Mouse (Mus musculus) liver, embryonic 14.5 days (tissue): ENCODE measurements around the gene Fkbp1a. TPM values are rescaled to one million over a fixed set of nuclear protein-coding genes. Genes with fewer than 3 reads are reported as not detected.

Experiments
- ATAC-seq: fragments of 200-750 bp; cut with Nextera tagmentation; 2 replicates; pipeline ENCODE4 v1.8.0; 2017; ENCODE audit warnings: moderate number of reproducible peaks, mild to moderate bottlenecking, moderate library complexity; ENCODE audit not compliant: insufficient read depth
- DNase-seq, 3 experiments: peaks; one replicate each; pipeline ENCODE4 v3.0.0-alpha.2; 2012 to 2013; ENCODE audit warnings: low read depth in 3 of 3, low spot score in 3 of 3
- H3K27ac ChIP-seq: fragments of 300-500 bp; sonication (generic); 2 replicates; pipeline ENCODE4 v1.5.1; 2014; ENCODE audit warnings: moderate library complexity, mild to moderate bottlenecking, control low read depth, inconsistent platforms
- H3K27me3 ChIP-seq: fragments of 300-500 bp; sonication (generic); 2 replicates; pipeline ENCODE4 v1.6.1; 2014; ENCODE audit warnings: mild to moderate bottlenecking, low read length, moderate library complexity; ENCODE audit not compliant: control insufficient read depth, insufficient read depth
- H3K36me3 ChIP-seq: fragments of 300-500 bp; sonication (generic); replicated peaks from 2 replicates; pipeline ENCODE4 v1.6.1; 2014; ENCODE audit warnings: low read depth; ENCODE audit not compliant: control insufficient read depth, insufficient read depth
- H3K4me1 ChIP-seq, 2 experiments: fragments of 200-500 bp in 1 of 2; fragments of 300-500 bp in 1 of 2; sonication (generic) in 1 of 2; replicated peaks; 2 replicates each; pipeline ENCODE4 v1.6.1; 2012 to 2014; ENCODE audit warnings: antibody characterized with exemption in 1 of 2, inconsistent platforms in 1 of 2, low read length in 1 of 2; ENCODE audit not compliant: control insufficient read depth in 2 of 2, insufficient read depth in 2 of 2
- H3K4me2 ChIP-seq: fragments of 300-500 bp; sonication (generic); 2 replicates; pipeline ENCODE4 v1.6.1; 2014; ENCODE audit warnings: low read depth, mild to moderate bottlenecking, control low read depth, moderate library complexity
- H3K4me3 ChIP-seq, 2 experiments: fragments of 200-500 bp in 1 of 2; fragments of 300-500 bp in 1 of 2; sonication (generic) in 1 of 2; 2 replicates each; pipeline ENCODE4 v1.5.1; 2012 to 2014; ENCODE audit warnings: low read depth in 2 of 2, low read length in 2 of 2, mild to moderate bottlenecking in 2 of 2, control low read depth in 1 of 2, inconsistent platforms in 1 of 2, moderate library complexity in 1 of 2; ENCODE audit not compliant: insufficient read depth in 1 of 2
- H3K9ac ChIP-seq: fragments of 300-500 bp; sonication (generic); replicated peaks from 2 replicates; pipeline ENCODE4 v1.6.1; 2014; ENCODE audit warnings: mild to moderate bottlenecking, control low read depth, moderate library complexity
- H3K9me3 ChIP-seq: fragments of 300-500 bp; sonication (generic); 2 replicates; pipeline ENCODE4 v1.6.1; 2016; ENCODE audit warnings: low read length, mixed read lengths; ENCODE audit not compliant: control insufficient read depth
- CTCF ChIP-seq: IDR thresholded peaks from 2 replicates; pipeline ENCODE4 v1.5.1; 2016; ENCODE audit warnings: antibody characterized with exemption, low read depth, control low read depth
- EP300 ChIP-seq: IDR thresholded peaks from 2 replicates; pipeline ENCODE4 v1.6.1; 2016; ENCODE audit warnings: antibody characterized with exemption, low read depth
- WGBS: fragments of 180-500 bp; shearing (Covaris S2); extraction: QIAGEN DNeasy Blood & Tissue Kit; methylation state at CpG from one replicate; pipeline ENCODE4 v1.1.7; 2014; ENCODE audit not compliant: insufficient replicate concordance; 5-methylcytosine and 5-hydroxymethylcytosine counted together
- polyA plus RNA-seq, 2 experiments: library from polyadenylated mRNA; depleted of rRNA in 1 of 2; stranded (reverse) in 1 of 2; unstranded in 1 of 2; fragments of >200 nt; fragmentation: Nextera tagmentation in 1 of 2; extraction: Ambion mirVana in 1 of 2; gene quantifications; 2 replicates each; pipeline versions ENCODE4 v1.2.1 to v1.2.3; 2012 to 2014

Fkbp1a gene
- polyA plus RNA-seq, 2 experiments, result 36.5 to 128 TPM

- no peak for ATAC-seq
- Histone ChIP-seq H3K27me3 (no peaks in the 10 kb centered on the region), H3K4me2 (no peak overlapping the region), H3K4me1 (no peaks in the 10 kb centered on the region), H3K36me3 (no peaks in the 10 kb centered on the region), H3K9me3 (no peaks in the 10 kb centered on the region), H3K27ac (no peak overlapping the region), H3K4me3 (no peak overlapping the region), H3K9ac (no peak overlapping the region)
- WGBS, result 29% methylated on average over 11 of the region's 11 CpGs
- DNase-seq, result no peak
- TF ChIP-seq CTCF (no peak), EP300 (no peak)
Measured at GRCm38 (mm10) chr2:151605437-151605987, 63.2 kb downstream of the Fkbp1a start.

- Histone ChIP-seq H3K4me1 (no peaks in the 10 kb centered on the region), H3K27ac (no peak overlapping the region), H3K27me3 (no peaks in the 10 kb centered on the region), H3K4me2 (no peak overlapping the region), H3K36me3 (no peaks in the 10 kb centered on the region), H3K9ac (no peak overlapping the region), H3K4me3 (no peak overlapping the region), H3K9me3 (no peaks in the 10 kb centered on the region)
- WGBS, result 29% methylated on average over 1 of the region's 1 CpGs
- DNase-seq (no peak), ATAC-seq (no peak)
- TF ChIP-seq CTCF (no peak), EP300 (no peak)
Measured at GRCm38 (mm10) chr2:151608435-151608834, 66.2 kb downstream of the Fkbp1a start.

GRCm38 (mm10) chr2:151609974-151610373, 67.7 kb downstream of the Fkbp1a start:
- Histone ChIP-seq H3K27ac (no peak overlapping the region), H3K9me3 (no peaks in the 10 kb centered on the region), H3K4me1 (no peaks in the 10 kb centered on the region), H3K9ac (no peak overlapping the region), H3K27me3 (no peaks in the 10 kb centered on the region), H3K4me2 (no peak overlapping the region), H3K36me3 (no peaks in the 10 kb centered on the region), H3K4me3 (no peak overlapping the region)
- no peak for DNase-seq
- 52% methylated on average over 3 of the region's 3 CpGs for WGBS
- TF ChIP-seq EP300 (no peak), CTCF (no peak)
- no peak for ATAC-seq

Other genes with a start within 250 kb of the Fkbp1a start
- gene 4921509C19Rik, start 66.3 kb upstream of the Fkbp1a start, polyA plus RNA-seq (2012; rRNA removed), result not detected in 2 replicates
- gene 4921509C19Rik, start 66.3 kb upstream of the Fkbp1a start, polyA plus RNA-seq (2014; fragmentation: Nextera tagmentation; extraction: Ambion mirVana), result not detected in 2 replicates
- gene Nsfl1c, start 48.3 kb upstream of the Fkbp1a start, polyA plus RNA-seq (2012; rRNA removed), result 37.1 and 53.2 TPM in 2 replicates
- gene Nsfl1c, start 48.3 kb upstream of the Fkbp1a start, polyA plus RNA-seq (2014; fragmentation: Nextera tagmentation; extraction: Ambion mirVana), result 64.6 and 67.2 TPM in 2 replicates
- gene Sdcbp2, start 30.1 kb downstream of the Fkbp1a start, polyA plus RNA-seq (2012; rRNA removed), result 0.22 and 0.29 TPM in 2 replicates
- gene Sdcbp2, start 30.1 kb downstream of the Fkbp1a start, polyA plus RNA-seq (2014; fragmentation: Nextera tagmentation; extraction: Ambion mirVana), result 0.06 and 0.13 TPM in 2 replicates
- 0.01 and 0.02 TPM in 2 replicates for gene Snph, start 90.1 kb downstream of the Fkbp1a start, polyA plus RNA-seq (2012; rRNA removed)
- gene Snph, start 90.1 kb downstream of the Fkbp1a start, polyA plus RNA-seq (2014; fragmentation: Nextera tagmentation; extraction: Ambion mirVana), result not detected in 2 replicates
- not detected in 2 replicates for gene Rad21l, start 126.0 kb downstream of the Fkbp1a start, polyA plus RNA-seq (2012; rRNA removed)
- not detected in 2 replicates for gene Rad21l, start 126.0 kb downstream of the Fkbp1a start, polyA plus RNA-seq (2014; fragmentation: Nextera tagmentation; extraction: Ambion mirVana)
- 0.02 TPM in 1 of 2 replicates, not detected in the other for gene Tmem74b, start 159.5 kb downstream of the Fkbp1a start, polyA plus RNA-seq (2012; rRNA removed)
- gene Tmem74b, start 159.5 kb downstream of the Fkbp1a start, polyA plus RNA-seq (2014; fragmentation: Nextera tagmentation; extraction: Ambion mirVana), result 0.06 TPM in 1 of 2 replicates, not detected in the other
- gene Psmf1, start 201.7 kb downstream of the Fkbp1a start, polyA plus RNA-seq (2012; rRNA removed), result 23.9 and 27.4 TPM in 2 replicates
- 46.2 and 51.4 TPM in 2 replicates for gene Psmf1, start 201.7 kb downstream of the Fkbp1a start, polyA plus RNA-seq (2014; fragmentation: Nextera tagmentation; extraction: Ambion mirVana)